Mouse (Mus musculus): ENCODE results near the gene Itln1.

GRCm38 (mm10) chr1:171477758-171478545 lies 57.1 kb downstream of the Itln1 start:
- TF ChIP-seq CTCF (IDR thresholded peaks at IDR 0.05; ENCODE audit: low read depth, low read length) (no peak), POLR2AphosphoS5 (IDR thresholded peaks at IDR 0.05; ENCODE audit: insufficient replicate concordance, low read depth, low read length) (no peak)
